Mouse (Mus musculus) olfactory bulb, adult 2 months (tissue): ENCODE measurements around the gene Cald1. TPM values are rescaled to one million over a fixed set of nuclear protein-coding genes. Genes with fewer than 3 reads are reported as not detected.

Experiments used
- H3K27ac ChIP-seq: fragments of 200-500 bp; 2 replicates; pipeline ENCODE4 v1.5.1; 2012; ENCODE audit warnings: low read depth, low read length; ENCODE audit not compliant: insufficient read depth
- H3K4me1 ChIP-seq: fragments of 200-500 bp; 2 replicates; pipeline ENCODE4 v1.6.1; 2012; ENCODE audit warnings: low read length; ENCODE audit not compliant: control insufficient read depth, insufficient read depth
- H3K4me3 ChIP-seq: fragments of 200-500 bp; 2 replicates; pipeline ENCODE4 v1.5.1; 2012; ENCODE audit warnings: mild to moderate bottlenecking, low read depth, low read length, moderate library complexity; ENCODE audit not compliant: insufficient read depth
- CTCF ChIP-seq: fragments of 200-500 bp; IDR thresholded peaks from 2 replicates; pipeline ENCODE4 v1.5.1; 2012; ENCODE audit warnings: low read depth, mild to moderate bottlenecking, low read length, moderate library complexity; ENCODE audit not compliant: insufficient read depth
- POLR2A ChIP-seq: fragments of 200-500 bp; IDR thresholded peaks from 2 replicates; pipeline ENCODE4 v1.6.1; 2012; ENCODE audit warnings: mild to moderate bottlenecking, low read depth, low read length, moderate library complexity; ENCODE audit not compliant: insufficient read depth
- WGBS: fragments of 180-500 bp; shearing (Covaris S2); methylation state at CpG from one replicate; pipeline ENCODE4 v1.1.7; 2018; 5-methylcytosine and 5-hydroxymethylcytosine counted together
- polyA plus RNA-seq: library from polyadenylated mRNA; stranded (reverse); fragments of >200 nt; gene quantifications from 2 replicates; pipeline ENCODE4 v1.2.4, GENCODE M21; 2012; ENCODE audit warnings: low replicate concordance; ENCODE audit not compliant: missing spikeins, insufficient read depth, insufficient read length

Cald1 gene
- polyA plus RNA-seq, 1 experiment = not detected

DNA sequence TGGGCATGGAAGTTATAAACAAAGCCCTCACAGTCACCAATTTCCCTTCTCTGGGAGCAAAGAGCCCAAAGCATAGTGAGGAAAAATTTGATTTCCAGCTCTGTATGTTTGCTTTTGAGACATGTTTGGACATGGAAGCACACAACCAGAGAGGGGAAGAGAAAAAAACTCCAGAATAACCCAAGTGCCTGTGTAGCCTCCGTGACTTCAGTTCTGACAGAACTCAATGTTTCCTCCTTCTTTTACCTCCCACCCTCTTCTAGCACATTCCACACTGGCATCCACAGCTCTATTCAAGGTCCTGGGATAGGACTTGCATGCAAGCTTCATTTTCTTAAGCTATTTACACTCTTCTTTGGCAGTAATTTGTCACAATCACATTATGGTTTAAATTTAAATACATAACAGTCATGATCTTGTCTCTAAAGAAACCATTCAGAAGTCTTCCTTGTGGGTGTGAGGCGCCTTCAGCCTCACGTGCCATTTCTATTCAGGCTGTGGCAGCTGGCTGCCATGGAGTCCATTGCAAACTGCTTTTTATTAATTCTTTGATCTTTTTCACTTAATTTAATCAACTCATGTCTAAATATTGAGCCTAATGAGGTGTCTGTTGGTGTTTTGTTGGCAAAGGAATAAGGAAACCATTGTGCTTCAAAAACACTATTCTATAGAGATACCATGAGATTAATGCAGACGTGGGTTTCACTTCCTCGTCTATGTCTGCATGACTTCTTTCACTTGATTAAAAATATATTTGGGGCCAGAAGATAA, 49.9 kb downstream of the Cald1 start:
- no peaks in the 10 kb centered on the region for H3K4me1 ChIP-seq
- 42% methylated on average over 5 of the region's 5 CpGs for WGBS
- H3K4me3 ChIP-seq = no peak overlapping the region
- H3K27ac ChIP-seq = no peak overlapping the region
- TF ChIP-seq CTCF (no peak), POLR2A (no peak)

DNA sequence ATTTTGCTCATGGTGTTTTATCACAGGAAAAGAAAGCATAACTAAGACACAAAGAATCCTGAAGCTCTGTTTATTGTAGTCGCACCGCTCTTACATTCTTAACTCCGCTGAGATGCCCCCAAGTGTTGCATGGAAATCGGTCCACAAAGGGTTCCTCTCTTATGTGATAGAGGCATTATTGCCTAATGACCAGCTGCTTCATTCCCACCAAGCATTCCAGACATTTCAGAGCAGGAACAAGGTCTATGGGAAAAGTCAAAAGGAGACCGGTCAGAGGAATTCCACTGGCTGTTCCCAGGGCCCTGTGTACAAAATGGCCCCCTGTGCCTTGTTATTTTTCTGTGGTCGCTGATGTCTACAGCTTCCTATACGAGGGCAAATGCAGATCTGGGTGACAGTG, 53.0 kb downstream of the Cald1 start:
- TF ChIP-seq POLR2A (no peak), CTCF (no peak)
- WGBS = 87% methylated on average over 7 of the region's 7 CpGs
- H3K27ac ChIP-seq = no peak overlapping the region
- H3K4me3 ChIP-seq = no peak overlapping the region
- no peaks in the 10 kb centered on the region for H3K4me1 ChIP-seq

DNA sequence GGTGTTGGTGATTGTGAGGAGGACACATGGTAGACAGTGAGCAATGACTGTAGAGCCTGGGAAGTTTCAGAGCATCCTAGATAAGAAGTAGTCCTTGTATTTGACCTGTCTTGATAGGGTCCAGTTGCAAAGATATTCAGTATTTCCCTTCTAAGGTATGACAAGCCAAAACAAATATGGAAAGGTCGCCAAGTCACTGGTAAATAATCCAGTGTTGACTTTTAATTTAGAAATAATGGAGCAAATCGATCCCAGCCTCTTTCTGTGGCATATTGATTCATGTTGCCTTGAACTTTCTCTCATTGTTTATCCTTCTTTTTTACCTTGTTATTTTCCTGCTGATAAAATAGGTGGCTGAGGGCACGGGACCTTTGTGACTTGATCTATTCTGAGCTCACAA, 57.4 kb downstream of the Cald1 start:
- Histone ChIP-seq H3K4me1 (peaks cover 2% of the 10 kb centered on the region; the same call in 1 of the 2 replicates), H3K27ac (no peak overlapping the region), H3K4me3 (no peak overlapping the region)
- no peak for TF ChIP-seq CTCF
- no peak for TF ChIP-seq POLR2A
- WGBS = 83% methylated on average over 3 of the region's 3 CpGs

DNA sequence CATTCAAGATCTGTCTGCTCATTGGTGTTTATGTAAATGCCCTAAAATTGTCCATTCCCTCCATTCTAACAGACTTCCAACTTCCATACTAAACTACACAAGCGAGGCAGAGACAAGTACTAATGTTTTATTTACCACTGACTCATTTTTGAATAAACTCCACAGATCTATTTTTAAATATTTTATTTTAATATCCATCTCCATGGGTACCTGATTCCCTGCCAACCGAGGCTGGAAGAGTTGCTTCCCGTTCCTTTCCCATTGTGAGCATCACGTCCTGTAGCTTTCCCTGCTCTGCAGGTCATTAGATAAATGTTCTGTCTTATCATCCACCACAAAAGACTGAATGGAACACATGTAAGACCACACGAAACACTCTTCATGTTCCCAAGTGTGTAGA, 60.5 kb downstream of the Cald1 start:
- H3K4me3 ChIP-seq = no peak overlapping the region
- 81% methylated on average over 5 of the region's 5 CpGs for WGBS
- H3K27ac ChIP-seq = no peak overlapping the region
- peaks cover 5% of the 10 kb centered on the region; the same call in 1 of the 2 replicates for H3K4me1 ChIP-seq
- TF ChIP-seq POLR2A = no peak

DNA sequence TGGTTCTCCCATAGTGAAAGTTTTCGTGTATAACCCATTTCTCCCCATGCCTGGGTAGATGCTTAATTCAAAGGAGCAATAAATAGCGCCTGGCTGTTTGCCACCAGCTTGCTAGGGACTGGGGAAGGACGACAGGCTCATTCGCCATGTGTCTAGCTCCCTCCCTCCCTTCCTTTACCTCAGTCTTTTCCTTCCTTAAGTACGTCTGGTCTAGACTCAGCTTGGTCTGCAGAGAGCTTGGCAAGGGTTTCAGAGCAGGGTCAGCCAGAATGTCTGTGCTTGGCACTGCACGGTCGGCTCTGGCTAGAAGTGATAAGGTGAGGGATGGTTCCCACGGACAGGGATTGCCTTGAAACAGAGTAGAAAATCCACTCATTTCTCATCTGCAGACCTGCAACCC, 62.4 kb downstream of the Cald1 start:
- no peak for TF ChIP-seq CTCF
- H3K27ac ChIP-seq = no peak overlapping the region
- H3K4me3 ChIP-seq = no peak overlapping the region
- H3K4me1 ChIP-seq = peaks cover 5% of the 10 kb centered on the region; the same call in 1 of the 2 replicates
- WGBS = 17% methylated on average over 8 of the region's 8 CpGs

DNA sequence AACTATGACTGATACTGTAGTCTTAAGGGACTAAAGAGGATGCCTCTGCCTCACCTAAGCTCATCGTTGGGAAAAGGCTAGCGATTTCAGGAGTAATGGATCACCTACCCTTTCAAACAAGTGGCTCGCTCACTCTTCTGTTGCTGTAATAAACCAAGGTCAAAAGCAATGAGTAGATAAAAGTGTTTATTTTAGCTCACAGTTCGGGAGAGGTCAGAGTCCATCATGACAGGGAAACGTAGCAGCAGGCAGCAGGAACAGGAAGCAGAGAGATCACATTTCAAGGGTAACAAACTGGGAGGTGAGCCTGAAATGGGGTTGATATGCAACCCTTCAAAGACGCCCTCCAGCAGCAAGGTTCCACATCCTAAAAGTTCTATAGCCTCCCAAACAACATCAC, 64.3 kb downstream of the Cald1 start:
- 93% methylated on average over 6 of the region's 6 CpGs for WGBS

DNA sequence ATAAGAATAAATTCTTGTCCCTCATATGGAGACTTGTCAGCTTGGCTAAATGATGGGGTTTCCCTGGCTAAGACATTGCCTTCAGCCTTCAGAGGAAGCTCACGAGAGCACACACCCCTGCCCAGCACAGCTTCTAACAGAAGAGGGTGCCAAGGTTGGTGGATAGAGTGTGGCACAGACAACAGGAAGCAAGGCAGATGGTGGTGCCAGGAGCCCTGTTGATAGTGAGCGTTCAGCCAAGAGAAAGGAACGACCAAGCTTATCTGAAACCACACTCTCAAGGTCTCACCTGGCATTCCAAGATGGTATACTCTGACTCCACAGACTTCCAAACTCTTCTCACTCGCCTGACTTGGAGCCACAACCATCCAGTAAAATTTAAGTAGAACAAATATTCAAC, 66.0 kb downstream of the Cald1 start:
- Histone ChIP-seq H3K27ac (no peak overlapping the region), H3K4me3 (no peak overlapping the region), H3K4me1 (peaks cover 5% of the 10 kb centered on the region; the same call in 1 of the 2 replicates)
- WGBS = 87% methylated on average over 4 of the region's 4 CpGs
- TF ChIP-seq CTCF (no peak), POLR2A (no peak)

More for the DNA sequence above, 64.3 kb downstream of the Cald1 start:
- H3K27ac ChIP-seq = no peak overlapping the region
- peaks cover 5% of the 10 kb centered on the region; the same call in 1 of the 2 replicates for H3K4me1 ChIP-seq
- no peak overlapping the region for H3K4me3 ChIP-seq
- TF ChIP-seq CTCF = no peak
- TF ChIP-seq POLR2A = no peak

DNA sequence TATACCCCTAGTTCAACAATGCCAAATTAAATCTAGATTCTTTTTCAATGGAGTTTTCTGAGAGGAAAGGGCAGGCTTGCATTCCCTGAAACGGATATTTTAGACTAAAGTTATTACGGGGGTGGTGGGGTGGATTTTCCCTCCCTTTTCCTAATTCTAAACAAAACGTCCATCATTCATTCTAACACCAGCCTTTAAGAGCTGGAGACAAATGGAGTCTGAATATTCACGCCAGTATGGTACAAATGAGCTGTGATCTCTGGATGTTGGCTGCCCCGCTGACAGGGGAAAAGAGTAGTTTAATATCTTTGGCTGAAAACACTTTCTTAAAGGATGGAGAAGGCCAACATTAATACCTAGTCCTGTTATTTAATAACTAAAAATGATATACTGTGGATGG, 66.4 kb downstream of the Cald1 start:
- Histone ChIP-seq H3K4me3 (no peak overlapping the region), H3K27ac (no peak overlapping the region), H3K4me1 (peaks cover 5% of the 10 kb centered on the region; the same call in 1 of the 2 replicates)
- TF ChIP-seq POLR2A (no peak), CTCF (no peak)
- 57% methylated on average over 5 of the region's 5 CpGs for WGBS

DNA sequence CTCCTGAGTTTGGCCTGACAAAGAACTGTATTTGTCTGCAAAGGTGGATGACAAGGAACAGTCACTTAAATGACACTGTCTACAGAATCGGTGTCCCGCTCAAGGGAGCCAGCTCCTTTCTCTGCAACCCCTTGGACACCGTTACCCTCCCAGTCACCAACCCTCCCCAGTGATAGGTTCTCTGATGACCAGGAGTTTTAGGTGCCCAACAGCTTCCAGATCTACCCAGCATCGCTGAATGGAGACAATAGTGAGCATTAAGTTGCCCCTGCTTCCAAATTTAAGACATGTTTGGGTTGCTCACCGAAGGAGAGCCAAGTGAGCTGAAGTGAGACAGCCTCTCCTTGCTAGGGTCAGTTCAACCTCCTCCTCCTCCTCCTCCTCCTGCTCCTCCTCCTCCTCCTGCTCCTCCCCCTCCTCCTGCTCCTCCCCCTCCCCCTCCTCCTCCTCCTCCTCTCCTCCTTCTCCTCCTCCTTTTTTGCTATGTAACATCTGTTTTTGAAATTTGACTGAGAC, 70.5 kb downstream of the Cald1 start:
- 90% methylated on average over 5 of the region's 5 CpGs for WGBS
- H3K4me3 ChIP-seq = no peak overlapping the region
- no peaks in the 10 kb centered on the region for H3K4me1 ChIP-seq
- TF ChIP-seq CTCF (no peak), POLR2A (no peak)
- no peak overlapping the region for H3K27ac ChIP-seq

DNA sequence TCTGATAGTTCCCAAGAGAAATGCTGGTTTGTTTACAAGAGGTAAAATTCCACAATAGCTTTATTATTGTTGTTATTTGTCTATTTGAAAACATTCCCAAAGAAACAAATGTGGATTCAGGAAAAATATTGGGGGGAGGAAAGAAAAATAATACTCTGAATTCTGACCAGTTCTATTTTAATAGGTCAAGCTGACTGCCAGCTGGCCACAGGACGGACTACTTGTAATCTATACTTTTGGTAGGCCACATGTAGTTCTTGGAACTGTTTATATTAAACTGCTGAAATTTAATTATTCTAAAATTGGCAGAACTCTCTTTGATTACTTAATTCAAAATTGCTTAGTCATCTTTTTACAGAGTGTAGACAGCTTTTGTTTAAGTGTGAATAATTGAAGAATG, 73.1 kb downstream of the Cald1 start:
- TF ChIP-seq POLR2A = no peak
- TF ChIP-seq CTCF = no peak
- WGBS = 83% methylated on average over 1 of the region's 1 CpGs
- H3K4me1 ChIP-seq = no peaks in the 10 kb centered on the region
- H3K27ac ChIP-seq = no peak overlapping the region
- no peak overlapping the region for H3K4me3 ChIP-seq

DNA sequence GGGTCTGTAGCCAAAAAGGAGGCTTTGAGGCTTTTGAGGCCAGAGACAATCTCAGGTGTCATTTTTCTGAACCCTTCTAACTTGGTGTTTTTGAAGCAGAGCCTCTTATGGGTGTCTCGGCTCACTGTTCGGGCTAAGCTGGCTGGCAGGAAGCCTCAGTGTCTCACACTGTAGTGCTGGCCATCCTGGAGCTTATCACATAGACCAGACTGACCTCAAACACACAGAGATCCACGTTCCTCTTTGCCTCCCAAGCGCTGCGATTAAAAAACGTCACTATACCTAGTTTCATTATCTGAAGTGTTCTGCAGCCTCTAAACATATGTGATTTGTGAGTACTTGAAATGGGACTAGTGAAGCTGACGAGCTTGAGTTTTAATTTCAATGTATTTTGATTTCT, 76.1 kb downstream of the Cald1 start:
- no peak overlapping the region for H3K4me3 ChIP-seq
- no peak for TF ChIP-seq POLR2A
- no peak for TF ChIP-seq CTCF
- no peaks in the 10 kb centered on the region for H3K4me1 ChIP-seq
- H3K27ac ChIP-seq = no peak overlapping the region
- WGBS = 91% methylated on average over 7 of the region's 7 CpGs
